In genomic region chr1:132417319-132418251, GRCm38 (mm10) we compare ENCODE assay signal across 8 mouse cellular contexts. TPM values are rescaled to one million over a fixed set of nuclear protein-coding genes. Genes with fewer than 3 reads are reported as not detected.
DNase-seq lines count a peak whose midpoint lies in the region; ATAC-seq and TF ChIP-seq lines count a peak whose summit lies in the region.

Gene Dstyk, plus strand, starts transcription at chr1:132417555.

- TF ChIP-seq CTCF in E14TG2a.4 (conservative IDR thresholded peaks at IDR 0.05; ENCODE audit: low read length): no peak
- TF ChIP-seq CTCF in heart, postnatal 0 days (IDR thresholded peaks at IDR 0.05; ENCODE audit: low read depth): peak; percentile 63
- 0 out of 2 replicates have a peak, but pooled peaks have one; percentile 5 for TF ChIP-seq CTCF in testis, adult 2 months (IDR thresholded peaks at IDR 0.05; ENCODE audit: control insufficient read depth, insufficient read depth, insufficient replicate concordance, low read depth, low read length)

- H3K4me1 ChIP-seq in E14TG2a.4 (replicated peaks; ENCODE audit: low read depth, low read length): peaks cover 25% of the 10 kb centered on the region
- peaks cover 21% of the 10 kb centered on the region for H3K4me1 ChIP-seq in forebrain, embryonic 12.5 days
- peaks cover 13% of the 10 kb centered on the region for H3K4me1 ChIP-seq in heart, postnatal 0 days (ENCODE audit: control insufficient read depth, insufficient read depth)
- peaks cover 25% of the 10 kb centered on the region for H3K4me1 ChIP-seq in liver, embryonic 16.5 days (ENCODE audit: control insufficient read depth, low read depth, low read length)
- peaks cover 32% of the 10 kb centered on the region for H3K4me1 ChIP-seq in neural tube, embryonic 13.5 days (replicated peaks)
- H3K4me1 ChIP-seq in testis, adult 2 months (ENCODE audit: control insufficient read depth, insufficient read depth, low read length): peaks cover 5% of the 10 kb centered on the region

- H3K4me2 ChIP-seq in forebrain, embryonic 12.5 days: peak within 1 kb of the TSS; percentile 80
- peak within 1 kb of the TSS; percentile 89 for H3K4me2 ChIP-seq in heart, postnatal 0 days (ENCODE audit: low read depth, low read length)
- peak within 1 kb of the TSS; percentile 80 for H3K4me2 ChIP-seq in liver, embryonic 16.5 days (ENCODE audit: low read depth, low read length)
- H3K4me2 ChIP-seq in neural tube, embryonic 13.5 days: peak within 1 kb of the TSS; percentile 71

- H3K4me3 ChIP-seq in E14TG2a.4 (replicated peaks; ENCODE audit: low read length): peak within 1 kb of the TSS; percentile 88
- H3K4me3 ChIP-seq in forebrain, embryonic 12.5 days (replicated peaks): peak within 1 kb of the TSS; percentile 72
- H3K4me3 ChIP-seq in heart, postnatal 0 days (ENCODE audit: low read depth, low read length): peak within 1 kb of the TSS; percentile 93
- H3K4me3 ChIP-seq in liver, embryonic 16.5 days (ENCODE audit: low read depth, low read length): peak within 1 kb of the TSS; percentile 88
- H3K4me3 ChIP-seq in neural tube, embryonic 13.5 days: peak within 1 kb of the TSS; percentile 77
- peak within 1 kb of the TSS; percentile 94 for H3K4me3 ChIP-seq in testis, adult 2 months (ENCODE audit: control insufficient read depth, low read depth, low read length)

- TF ChIP-seq POLR2A in testis, adult 2 months (IDR thresholded peaks at IDR 0.05; ENCODE audit: control insufficient read depth, low read depth, low read length): peak; percentile 69

- under 1% methylated on average over 62 of the region's 85 CpGs for WGBS in forebrain, embryonic 12.5 days
- WGBS in heart, postnatal 0 days: under 1% methylated on average over 79 of the region's 85 CpGs
- WGBS in liver, embryonic 16.5 days (ENCODE audit: insufficient replicate concordance): 2% methylated on average over 84 of the region's 85 CpGs
- WGBS in neural tube, embryonic 13.5 days: under 1% methylated on average over 82 of the region's 85 CpGs

- H3K9ac ChIP-seq in forebrain, embryonic 12.5 days: peak within 1 kb of the TSS; percentile 86
- H3K9ac ChIP-seq in heart, postnatal 0 days (replicated peaks; ENCODE audit: low read depth, low read length): peak within 1 kb of the TSS; percentile 92
- peak within 1 kb of the TSS; percentile 95 for H3K9ac ChIP-seq in liver, embryonic 16.5 days (ENCODE audit: low read depth, low read length)
- H3K9ac ChIP-seq in neural tube, embryonic 13.5 days: peak within 1 kb of the TSS; percentile 90

- H3K27ac ChIP-seq in forebrain, embryonic 12.5 days: peak within 1 kb of the TSS; percentile 92
- peak within 1 kb of the TSS; percentile 97 for H3K27ac ChIP-seq in heart, postnatal 0 days (ENCODE audit: low read depth)
- H3K27ac ChIP-seq in liver, embryonic 16.5 days (ENCODE audit: low read length): peak within 1 kb of the TSS; percentile 95
- peak within 1 kb of the TSS; percentile 96 for H3K27ac ChIP-seq in neural tube, embryonic 13.5 days (replicated peaks)
- H3K27ac ChIP-seq in testis, adult 2 months (ENCODE audit: control insufficient read depth, insufficient read depth, low read depth, low read length): peak within 1 kb of the TSS; percentile 97

- TF ChIP-seq EP300 in heart, postnatal 0 days (IDR thresholded peaks at IDR 0.05; ENCODE audit: low read depth): no peak; the same call in 1 of the 2 replicates

- no peaks in the 10 kb centered on the region for H3K36me3 ChIP-seq in E14TG2a.4 (ENCODE audit: insufficient read depth, low read length)
- H3K36me3 ChIP-seq in forebrain, embryonic 12.5 days (replicated peaks): no peaks in the 10 kb centered on the region
- no peaks in the 10 kb centered on the region for H3K36me3 ChIP-seq in heart, postnatal 0 days (replicated peaks; ENCODE audit: control insufficient read depth, insufficient read depth, low read length)
- no peaks in the 10 kb centered on the region for H3K36me3 ChIP-seq in liver, embryonic 16.5 days (ENCODE audit: control insufficient read depth, insufficient read depth)
- no peaks in the 10 kb centered on the region for H3K36me3 ChIP-seq in neural tube, embryonic 13.5 days
- no peaks in the 10 kb centered on the region for H3K36me3 ChIP-seq in testis, adult 2 months (ENCODE audit: control insufficient read depth, insufficient read depth, low read length)

- ATAC-seq in forebrain, embryonic 12.5 days (ENCODE audit: low FRiP score): peak; percentile 98
- ATAC-seq in heart, postnatal 0 days (ENCODE audit: insufficient read depth, low read depth): peak; percentile 99
- peak; percentile 96 for ATAC-seq in liver, embryonic 16.5 days (ENCODE audit: low read depth)
- ATAC-seq in neural tube, embryonic 13.5 days (ENCODE audit: low read depth): peak; percentile 98

- no peaks in the 10 kb centered on the region for H3K9me3 ChIP-seq in E14TG2a.4 (ENCODE audit: low read length)
- H3K9me3 ChIP-seq in forebrain, embryonic 12.5 days: no peaks in the 10 kb centered on the region
- H3K9me3 ChIP-seq in heart, postnatal 0 days (replicated peaks; ENCODE audit: control insufficient read depth, low read length): no peaks in the 10 kb centered on the region
- no peaks in the 10 kb centered on the region for H3K9me3 ChIP-seq in liver, embryonic 16.5 days (replicated peaks; ENCODE audit: control insufficient read depth, low read length)
- H3K9me3 ChIP-seq in neural tube, embryonic 13.5 days: no peaks in the 10 kb centered on the region

- 0 out of 2 replicates have a peak, but pooled peaks cover 5% of the 10 kb centered on the region for H3K27me3 ChIP-seq in E14TG2a.4 (ENCODE audit: insufficient read depth, low read length)
- H3K27me3 ChIP-seq in forebrain, embryonic 12.5 days: no peaks in the 10 kb centered on the region
- no peaks in the 10 kb centered on the region for H3K27me3 ChIP-seq in heart, postnatal 0 days (ENCODE audit: control insufficient read depth, insufficient read depth, low read length)
- no peaks in the 10 kb centered on the region for H3K27me3 ChIP-seq in liver, embryonic 16.5 days (ENCODE audit: control insufficient read depth, insufficient read depth, low read depth, low read length)
- H3K27me3 ChIP-seq in neural tube, embryonic 13.5 days: no peaks in the 10 kb centered on the region
- H3K27me3 ChIP-seq in testis, adult 2 months (ENCODE audit: control insufficient read depth, insufficient read depth, low read length): no peaks in the 10 kb centered on the region

- DNase-seq in c-Kit-positive CD71-positive TER-119-positive erythroid progenitor cells, embryonic 14.5 days (ENCODE audit: low spot score): peak; percentile 83
- peak; percentile 96 for DNase-seq in heart, postnatal 0 days (ENCODE audit: low spot score)
- peak; percentile 96 to 97 for DNase-seq in kidney, postnatal 4 days

RNA-seq across cellular contexts. Expression of gene Dstyk, which starts in this region (rescaled TPM):
- 14.7 and 16.1 TPM in 2 replicates for polyA plus RNA-seq in forebrain, embryonic 12.5 days (2016; fragmentation: Nextera tagmentation; extraction: Ambion mirVana)
- total RNA-seq in heart, postnatal 0 days (2014; rRNA removed; ENCODE audit: low replicate concordance): 6.7 and 37.6 TPM in 2 replicates
- 6.3 and 6.7 TPM in 2 replicates for polyA plus RNA-seq in heart, postnatal 0 days (2015; fragmentation: Nextera tagmentation; extraction: Ambion mirVana)
- polyA plus RNA-seq in liver, embryonic 16.5 days (2015; fragmentation: Nextera tagmentation; extraction: Ambion mirVana): 4.4 and 5.0 TPM in 2 replicates
- 9.2 and 9.8 TPM in 2 replicates for polyA plus RNA-seq in neural tube, embryonic 13.5 days (2015; fragmentation: Nextera tagmentation; extraction: Ambion mirVana)
- polyA plus RNA-seq in testis, adult 2 months (2012; rRNA removed): 3.3 and 3.7 TPM in 2 replicates

Comparison
In these comparisons a context has a peak if more than half of its experiments do, and no peak if none do; other contexts are left out.
1. Peak in every context shown above with its lines: DNase-seq, ATAC-seq, H3K4me3 ChIP-seq and H3K27ac ChIP-seq.